Mouse (Mus musculus): ENCODE measurements around the gene Capn5. TPM values are rescaled to one million over a fixed set of nuclear protein-coding genes. Genes with fewer than 3 reads are reported as not detected.

Capn5 gene
- polyA plus RNA-seq, 1 experiment: 21.4 TPM

DNA sequence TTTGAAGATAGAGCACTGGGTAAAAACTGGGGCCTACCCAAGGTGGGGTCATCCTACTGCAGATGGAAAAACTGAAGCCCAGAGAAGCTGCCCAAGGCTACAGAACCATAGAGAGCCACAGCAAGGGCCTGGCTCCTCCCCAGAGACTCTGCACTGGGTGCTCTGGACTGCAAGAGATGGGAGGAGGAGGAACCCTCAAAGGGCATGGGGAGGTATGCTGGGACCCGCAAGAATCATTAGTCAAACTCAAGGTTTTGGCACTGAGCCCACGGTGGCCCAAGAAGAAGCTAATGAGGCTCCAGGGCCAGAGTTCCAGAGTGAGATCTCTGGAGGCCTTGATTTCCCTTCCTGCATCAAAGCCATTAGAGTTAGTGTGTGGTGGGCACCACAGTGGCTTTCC lies 40.1 kb downstream of the Capn5 start:
- TF ChIP-seq POLR2A (IDR thresholded peaks at IDR 0.05; ENCODE audit: control insufficient read depth, extremely low read depth, insufficient read depth, low read length, poor library complexity) (no peak), CTCF (IDR thresholded peaks at IDR 0.05; ENCODE audit: borderline replicate concordance, control insufficient read depth, extremely low read depth, insufficient read depth, low read length, poor library complexity) (no peak)
- Histone ChIP-seq H3K27me3 (ENCODE audit: control insufficient read depth, insufficient read depth, low read length) (no peaks in the 10 kb centered on the region), H3K36me3 (ENCODE audit: control insufficient read depth, insufficient read depth, low read length) (no peaks in the 10 kb centered on the region), H3K4me1 (replicated peaks; ENCODE audit: control insufficient read depth, insufficient read depth, low read length) (no peaks in the 10 kb centered on the region), H3K4me3 (ENCODE audit: control insufficient read depth, insufficient read depth, low read length) (no peak overlapping the region), H3K27ac (ENCODE audit: control insufficient read depth, insufficient read depth, low read length) (no peak overlapping the region)
- DNase-seq: no peak
- 93% methylated on average over 2 of the region's 2 CpGs for WGBS

DNA sequence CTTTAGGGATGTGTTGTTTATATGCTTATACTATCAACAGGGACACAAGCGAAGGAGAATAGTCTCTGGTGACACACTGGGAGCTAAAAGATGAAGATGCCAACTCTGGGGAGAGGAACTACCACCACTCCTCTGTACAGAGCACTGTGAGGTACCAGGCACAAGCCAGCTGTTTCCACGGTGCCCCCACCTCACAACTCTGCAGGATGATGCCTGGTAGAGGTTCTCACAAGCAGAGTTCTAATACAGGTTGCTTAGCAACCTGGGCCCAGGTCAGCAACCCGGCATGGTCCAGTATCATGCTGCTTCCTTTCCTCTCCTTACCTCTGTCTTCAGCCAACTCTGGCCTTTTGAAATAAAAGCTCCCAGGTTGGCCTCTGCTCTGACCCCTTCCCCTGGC lies 40.5 kb downstream of the Capn5 start:
- no peak for TF ChIP-seq CTCF (IDR thresholded peaks at IDR 0.05; ENCODE audit: borderline replicate concordance, control insufficient read depth, extremely low read depth, insufficient read depth, low read length, poor library complexity)
- no peak for TF ChIP-seq POLR2A (IDR thresholded peaks at IDR 0.05; ENCODE audit: control insufficient read depth, extremely low read depth, insufficient read depth, low read length, poor library complexity)
- H3K27me3 ChIP-seq (ENCODE audit: control insufficient read depth, insufficient read depth, low read length): no peaks in the 10 kb centered on the region
- no peak overlapping the region for H3K27ac ChIP-seq (ENCODE audit: control insufficient read depth, insufficient read depth, low read length)
- 88% methylated on average over 3 of the region's 3 CpGs for WGBS
- DNase-seq: no peak
- no peak overlapping the region for H3K4me3 ChIP-seq (ENCODE audit: control insufficient read depth, insufficient read depth, low read length)
- H3K4me1 ChIP-seq (replicated peaks; ENCODE audit: control insufficient read depth, insufficient read depth, low read length): no peaks in the 10 kb centered on the region
- no peaks in the 10 kb centered on the region for H3K36me3 ChIP-seq (ENCODE audit: control insufficient read depth, insufficient read depth, low read length)

DNA sequence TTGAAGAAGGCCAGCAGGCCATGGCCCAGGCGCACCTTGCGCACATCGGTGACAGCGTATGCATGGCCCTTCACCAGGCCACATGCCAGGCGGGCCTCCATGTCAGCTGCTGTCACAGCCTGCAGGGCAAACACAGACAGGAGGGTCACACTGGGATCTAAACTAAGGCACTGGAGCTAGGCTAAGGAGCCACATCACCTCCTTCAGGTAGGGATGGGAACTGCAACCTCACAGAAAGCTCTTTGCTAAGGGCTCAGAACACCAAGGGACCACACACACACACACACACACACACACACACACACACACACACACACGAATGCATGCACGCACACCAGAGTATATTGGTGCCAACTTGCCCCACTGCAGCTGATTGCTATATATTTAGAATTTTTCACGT lies 46.3 kb downstream of the Capn5 start:
- TF ChIP-seq CTCF (IDR thresholded peaks at IDR 0.05; ENCODE audit: borderline replicate concordance, control insufficient read depth, extremely low read depth, insufficient read depth, low read length, poor library complexity) (no peak), POLR2A (IDR thresholded peaks at IDR 0.05; ENCODE audit: control insufficient read depth, extremely low read depth, insufficient read depth, low read length, poor library complexity) (no peak)
- Histone ChIP-seq H3K27me3 (ENCODE audit: control insufficient read depth, insufficient read depth, low read length) (no peaks in the 10 kb centered on the region), H3K4me1 (replicated peaks; ENCODE audit: control insufficient read depth, insufficient read depth, low read length) (no peaks in the 10 kb centered on the region), H3K36me3 (ENCODE audit: control insufficient read depth, insufficient read depth, low read length) (no peaks in the 10 kb centered on the region), H3K4me3 (ENCODE audit: control insufficient read depth, insufficient read depth, low read length) (no peak overlapping the region), H3K27ac (ENCODE audit: control insufficient read depth, insufficient read depth, low read length) (no peak overlapping the region)
- WGBS: 99% methylated on average over 8 of the region's 8 CpGs
- no peak for DNase-seq

DNA sequence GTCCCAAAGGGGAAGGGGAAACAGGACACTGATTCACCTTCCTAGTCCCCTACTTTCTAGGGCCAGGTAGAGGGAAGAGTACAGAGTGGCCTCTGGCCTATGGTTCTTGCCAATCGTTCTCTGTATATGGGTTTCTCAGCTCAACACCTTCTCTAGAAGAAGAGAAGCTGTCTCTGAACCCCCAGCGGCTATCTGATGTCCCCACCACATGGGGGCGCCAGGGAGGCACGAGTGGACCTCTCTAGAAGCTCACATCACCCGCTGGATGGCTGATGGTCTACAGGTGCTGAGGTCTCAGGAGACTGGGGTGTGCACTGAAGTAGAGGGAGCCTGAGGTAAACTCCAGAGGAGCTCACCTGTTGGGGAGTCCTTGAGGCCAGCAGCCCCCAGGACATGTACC lies 52.6 kb downstream of the Capn5 start:
- no peak overlapping the region for H3K4me3 ChIP-seq (ENCODE audit: control insufficient read depth, insufficient read depth, low read length)
- H3K4me1 ChIP-seq (replicated peaks; ENCODE audit: control insufficient read depth, insufficient read depth, low read length): peaks cover 10% of the 10 kb centered on the region
- DNase-seq: peak; percentile 57
- 62% methylated on average over 5 of the region's 5 CpGs for WGBS
- TF ChIP-seq CTCF (IDR thresholded peaks at IDR 0.05; ENCODE audit: borderline replicate concordance, control insufficient read depth, extremely low read depth, insufficient read depth, low read length, poor library complexity) (peak; percentile 67; the same call in 1 of the 2 replicates), POLR2A (IDR thresholded peaks at IDR 0.05; ENCODE audit: control insufficient read depth, extremely low read depth, insufficient read depth, low read length, poor library complexity) (no peak)
- H3K36me3 ChIP-seq (ENCODE audit: control insufficient read depth, insufficient read depth, low read length): no peaks in the 10 kb centered on the region
- H3K27me3 ChIP-seq (ENCODE audit: control insufficient read depth, insufficient read depth, low read length): no peaks in the 10 kb centered on the region
- H3K27ac ChIP-seq (ENCODE audit: control insufficient read depth, insufficient read depth, low read length): no peak overlapping the region

DNA sequence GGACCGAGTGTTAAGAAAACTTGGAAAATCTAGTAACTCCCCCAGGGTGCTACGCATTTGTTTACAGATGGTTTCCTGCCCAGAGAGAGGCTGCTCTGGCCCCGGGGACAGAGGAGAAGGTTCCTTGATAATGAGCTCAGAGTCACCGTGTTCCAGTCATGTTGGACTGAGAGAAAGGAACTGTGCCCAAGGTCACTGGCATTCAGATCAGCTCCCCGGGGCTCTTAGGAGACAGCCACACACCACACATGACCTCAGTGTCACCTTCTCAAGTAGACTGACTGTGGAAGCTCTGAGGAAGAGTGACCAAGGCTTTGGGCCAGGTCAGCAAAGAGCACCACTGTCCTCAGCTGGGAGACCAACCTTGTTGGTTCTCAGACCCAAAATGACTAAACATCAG lies 53.4 kb downstream of the Capn5 start:
- Histone ChIP-seq H3K4me1 (replicated peaks; ENCODE audit: control insufficient read depth, insufficient read depth, low read length) (peaks cover 10% of the 10 kb centered on the region), H3K27ac (ENCODE audit: control insufficient read depth, insufficient read depth, low read length) (no peak overlapping the region), H3K27me3 (ENCODE audit: control insufficient read depth, insufficient read depth, low read length) (no peaks in the 10 kb centered on the region), H3K36me3 (ENCODE audit: control insufficient read depth, insufficient read depth, low read length) (no peaks in the 10 kb centered on the region), H3K4me3 (ENCODE audit: control insufficient read depth, insufficient read depth, low read length) (no peak overlapping the region)
- DNase-seq: no peak
- TF ChIP-seq POLR2A (IDR thresholded peaks at IDR 0.05; ENCODE audit: control insufficient read depth, extremely low read depth, insufficient read depth, low read length, poor library complexity) (no peak), CTCF (IDR thresholded peaks at IDR 0.05; ENCODE audit: borderline replicate concordance, control insufficient read depth, extremely low read depth, insufficient read depth, low read length, poor library complexity) (no peak)
- 96% methylated on average over 5 of the region's 5 CpGs for WGBS

DNA sequence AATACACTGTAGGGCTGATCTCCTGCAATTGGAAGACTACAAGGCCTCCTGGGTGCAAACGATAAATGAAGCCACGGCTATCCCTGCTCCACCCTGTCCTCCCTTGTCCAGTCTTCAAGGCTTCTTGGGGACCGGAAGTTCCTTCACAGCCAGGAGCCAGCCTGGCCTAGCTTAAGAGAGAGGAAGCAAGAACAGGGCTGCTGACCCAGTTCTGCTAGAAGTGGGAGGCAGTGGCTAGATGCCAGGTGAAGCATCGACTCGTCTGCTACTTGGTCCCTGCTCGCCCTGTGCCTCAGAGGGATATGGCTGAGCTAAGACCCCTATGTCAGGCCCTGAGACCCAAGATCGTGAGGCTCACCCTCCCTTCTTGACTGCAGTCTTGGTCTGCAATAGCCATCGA lies 56.4 kb downstream of the Capn5 start:
- no peaks in the 10 kb centered on the region for H3K36me3 ChIP-seq (ENCODE audit: control insufficient read depth, insufficient read depth, low read length)
- H3K4me3 ChIP-seq (ENCODE audit: control insufficient read depth, insufficient read depth, low read length): no peak overlapping the region
- 83% methylated on average over 8 of the region's 8 CpGs for WGBS
- H3K27ac ChIP-seq (ENCODE audit: control insufficient read depth, insufficient read depth, low read length): no peak overlapping the region
- H3K4me1 ChIP-seq (replicated peaks; ENCODE audit: control insufficient read depth, insufficient read depth, low read length): peaks cover 10% of the 10 kb centered on the region
- DNase-seq: no peak
- TF ChIP-seq CTCF (IDR thresholded peaks at IDR 0.05; ENCODE audit: borderline replicate concordance, control insufficient read depth, extremely low read depth, insufficient read depth, low read length, poor library complexity) (no peak), POLR2A (IDR thresholded peaks at IDR 0.05; ENCODE audit: control insufficient read depth, extremely low read depth, insufficient read depth, low read length, poor library complexity) (no peak)
- no peaks in the 10 kb centered on the region for H3K27me3 ChIP-seq (ENCODE audit: control insufficient read depth, insufficient read depth, low read length)

DNA sequence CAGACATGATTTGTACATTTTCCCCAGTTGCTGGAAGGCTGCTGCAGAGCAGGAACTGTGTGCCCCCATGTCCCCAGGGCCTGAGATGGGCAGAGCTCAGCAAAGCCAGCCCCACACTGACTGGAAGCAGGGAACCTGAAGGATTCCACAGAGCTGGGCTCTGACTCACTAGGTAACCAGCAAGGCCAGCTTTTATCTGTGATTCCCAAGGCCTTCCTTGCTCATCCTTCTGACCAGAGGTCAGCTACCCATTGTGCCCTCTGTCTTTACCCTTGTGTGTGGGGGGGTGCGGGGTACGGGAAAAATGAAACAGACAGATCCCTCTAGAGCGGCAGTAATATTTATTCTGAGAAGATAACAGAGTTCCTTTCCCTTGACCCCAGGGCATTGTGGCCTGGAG lies 56.8 kb downstream of the Capn5 start:
- Histone ChIP-seq H3K4me1 (replicated peaks; ENCODE audit: control insufficient read depth, insufficient read depth, low read length) (peaks cover 10% of the 10 kb centered on the region), H3K27ac (ENCODE audit: control insufficient read depth, insufficient read depth, low read length) (no peak overlapping the region), H3K36me3 (ENCODE audit: control insufficient read depth, insufficient read depth, low read length) (no peaks in the 10 kb centered on the region), H3K27me3 (ENCODE audit: control insufficient read depth, insufficient read depth, low read length) (no peaks in the 10 kb centered on the region), H3K4me3 (ENCODE audit: control insufficient read depth, insufficient read depth, low read length) (no peak overlapping the region)
- WGBS: 88% methylated on average over 3 of the region's 3 CpGs
- no peak for DNase-seq
- no peak for TF ChIP-seq POLR2A (IDR thresholded peaks at IDR 0.05; ENCODE audit: control insufficient read depth, extremely low read depth, insufficient read depth, low read length, poor library complexity)
- no peak for TF ChIP-seq CTCF (IDR thresholded peaks at IDR 0.05; ENCODE audit: borderline replicate concordance, control insufficient read depth, extremely low read depth, insufficient read depth, low read length, poor library complexity)
